Mouse (Mus musculus) CH12F3 (cell line): Measurements from ENCODE around the gene Map4.

Experiments used
- in situ Hi-C: fragments of 300-500 bp; cut with MboI; formaldehyde crosslinking; loops from 2 replicates; pipeline ENCODE4 v1.14.3; 2020; ENCODE audit warnings: low sequenced_read_pairs

Map4 gene

DNA sequence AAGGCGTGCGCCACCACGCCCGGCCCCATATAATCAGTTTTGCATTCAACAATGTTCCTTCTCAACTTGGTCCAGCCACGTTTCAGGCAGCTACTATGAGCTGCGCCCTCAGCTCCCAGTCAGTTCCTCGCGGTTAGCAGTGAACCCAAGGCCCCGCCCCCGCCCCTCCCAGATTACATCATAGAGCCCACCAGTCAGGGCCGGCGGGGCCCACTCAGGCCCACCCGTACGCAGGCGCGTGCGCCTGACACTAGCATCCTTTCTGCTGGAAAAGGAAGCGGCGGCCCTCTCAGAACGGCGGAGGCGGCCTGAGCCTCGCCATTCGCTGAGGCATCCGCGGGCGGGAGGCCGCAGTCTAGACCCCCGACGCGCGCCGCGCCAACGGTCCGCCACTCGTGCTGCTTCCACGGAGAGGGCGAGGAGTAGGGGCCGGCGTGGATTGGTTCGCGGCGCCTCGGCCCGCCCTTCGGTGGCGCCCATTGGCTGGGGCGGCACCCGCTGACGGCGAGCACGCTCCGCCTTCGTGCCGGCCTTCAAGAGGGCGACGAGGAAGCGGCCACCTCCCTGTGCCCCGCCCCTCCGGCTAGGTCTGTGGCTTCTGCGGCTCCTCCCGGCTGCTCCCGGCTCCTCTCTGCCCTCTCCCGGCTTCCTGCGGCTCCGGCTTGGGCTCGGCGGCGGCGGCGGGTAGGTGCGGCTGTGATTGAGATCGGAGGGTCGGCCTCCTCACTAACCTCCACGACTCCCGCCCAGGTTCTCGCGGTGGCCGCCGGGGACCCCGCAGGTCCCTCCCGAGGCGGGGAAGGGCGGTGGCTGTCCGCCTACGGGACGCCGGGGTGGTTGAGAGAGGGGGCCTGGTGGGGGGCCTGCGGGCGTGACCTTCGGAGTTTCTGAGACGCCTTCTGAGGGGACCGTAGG is at the start of gene Map4:
Gene Map4, plus strand, starts transcription at position 204 of the 915 bp plus-strand sequence.
- in situ Hi-C loops: no loop called here

DNA sequence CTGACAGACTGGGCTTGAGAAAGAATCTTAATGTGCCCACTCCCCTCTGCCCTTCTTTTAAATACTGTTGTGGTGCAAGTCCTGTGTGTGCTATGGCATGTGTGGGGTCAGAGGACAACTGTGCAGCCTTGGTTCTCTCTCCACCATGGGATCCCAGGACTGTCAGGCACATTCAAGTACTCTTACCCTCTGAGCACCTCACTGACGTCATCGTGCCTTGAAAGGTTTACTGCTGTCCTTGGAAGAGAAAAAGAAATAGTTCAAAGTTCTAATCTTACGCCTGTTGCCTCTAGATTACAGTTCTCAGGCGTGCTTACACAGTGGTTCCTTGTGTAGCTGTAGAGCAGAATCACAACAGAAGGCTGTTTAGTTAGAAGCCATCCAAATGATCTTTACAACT is 45.0 kb upstream of the Map4 start:
- in situ Hi-C loops: loop anchor here (25.0 kb wide), 1 partner anchor 401 kb away; no protein-coding TSS in a partner anchor

DNA sequence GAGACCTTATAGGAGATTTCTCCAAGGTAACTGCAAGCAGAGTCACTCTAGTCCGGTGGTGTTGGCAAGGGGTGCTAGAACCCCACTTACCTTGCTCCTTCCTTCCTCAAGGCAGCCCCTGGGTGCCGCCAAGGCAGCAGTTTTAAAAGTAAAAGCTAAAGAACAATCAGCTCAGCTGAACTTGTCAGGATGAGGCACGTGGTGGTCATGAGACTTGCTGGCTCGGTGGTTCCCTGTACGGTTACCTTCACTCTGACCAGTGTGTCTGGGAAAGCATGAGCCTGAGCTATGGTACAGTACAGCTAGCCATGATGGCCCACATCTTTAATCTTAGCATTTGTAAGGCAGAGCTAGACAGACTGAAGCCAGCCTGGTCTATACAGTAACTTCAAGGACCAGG is 43.9 kb upstream of the Map4 start:
- in situ Hi-C loops: loop anchor here (25.0 kb wide), 1 partner anchor 400 kb away; no protein-coding TSS in a partner anchor

DNA sequence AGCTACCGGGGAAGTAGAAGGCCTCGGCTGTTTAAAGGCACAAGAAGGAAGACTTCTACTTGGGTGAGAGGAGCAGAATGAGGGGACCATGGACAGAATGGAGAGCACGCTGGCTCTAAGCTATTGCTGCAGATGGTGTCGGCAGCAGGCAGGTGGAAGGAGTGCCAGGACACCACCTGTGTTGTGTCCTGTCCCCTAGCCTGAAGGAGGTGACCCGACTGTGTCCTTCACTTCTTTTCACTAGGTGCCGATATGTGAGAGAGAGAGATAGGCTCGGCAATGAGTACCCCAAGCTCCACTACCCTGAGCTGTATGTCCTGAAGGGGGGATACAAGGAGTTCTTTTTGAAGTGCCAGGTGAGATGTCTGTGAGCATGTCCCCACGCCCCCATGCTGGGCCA is 39.8 kb upstream of the Map4 start:
- in situ Hi-C loops: loop anchor here (25.0 kb wide), 1 partner anchor 396 kb away; no protein-coding TSS in a partner anchor

DNA sequence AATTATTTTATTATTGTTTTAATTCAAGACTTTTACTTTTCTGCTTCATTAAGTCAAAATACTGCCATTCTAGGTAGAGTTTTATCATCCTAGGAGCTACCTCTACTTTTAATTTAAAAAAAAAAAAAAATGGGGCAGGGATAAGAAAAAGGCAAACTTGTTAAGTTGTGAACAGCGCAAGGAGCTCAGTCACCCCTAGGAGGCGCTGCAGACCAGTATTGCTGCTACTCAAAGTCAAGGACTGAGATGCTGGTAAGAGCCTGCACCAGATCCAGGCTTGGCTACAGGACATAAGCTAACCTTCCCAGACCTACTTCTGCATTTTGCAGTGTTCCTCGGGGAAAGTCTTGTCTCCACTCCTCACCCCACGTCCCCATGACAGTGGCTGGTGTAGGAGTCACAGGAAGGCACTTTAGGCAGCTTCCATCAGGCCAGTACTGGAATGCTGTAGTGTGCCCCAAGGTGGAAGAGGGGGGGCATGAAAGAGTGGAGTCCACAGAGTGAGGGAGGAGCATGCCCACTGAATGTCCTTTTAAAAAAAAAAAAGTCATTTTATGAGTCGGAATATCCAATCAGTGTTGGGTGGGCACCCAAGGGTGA is 38.5 kb upstream of the Map4 start:
- in situ Hi-C loops: loop anchor here (25.0 kb wide), 1 partner anchor 395 kb away; no protein-coding TSS in a partner anchor

DNA sequence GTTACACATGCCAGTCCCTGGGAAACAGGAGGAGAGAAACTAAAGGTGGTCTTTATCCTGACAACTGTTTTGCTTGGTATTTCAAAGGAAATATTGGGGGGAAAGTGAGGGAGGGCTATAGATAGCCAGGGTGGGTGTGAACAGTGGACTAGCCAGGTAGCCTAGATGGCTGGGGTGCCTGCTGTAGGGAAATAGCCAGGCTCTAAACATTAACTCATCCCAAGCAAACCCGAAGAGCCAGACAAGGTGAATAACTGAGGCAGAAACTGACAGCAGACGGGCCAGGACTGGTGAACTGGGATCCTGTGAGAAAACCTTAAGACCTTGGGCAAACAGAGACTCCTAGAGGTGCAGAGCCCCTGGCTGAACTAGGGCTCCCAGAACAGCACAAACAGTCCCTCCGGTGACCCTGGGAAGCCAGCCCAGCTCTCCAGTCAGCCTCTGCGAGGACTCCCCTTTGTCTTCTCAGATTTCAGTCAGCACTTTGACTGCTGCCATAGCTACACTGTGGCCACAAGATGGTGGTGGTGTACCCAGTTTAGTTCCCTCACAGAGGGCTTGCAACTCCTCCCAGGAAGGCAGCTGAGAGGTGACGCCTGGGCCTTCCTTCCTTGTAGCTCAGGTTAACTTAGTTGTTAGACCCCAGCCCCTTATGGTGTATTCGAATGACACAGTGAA is 36.7 kb upstream of the Map4 start:
- in situ Hi-C loops: loop anchor here (5.0 to 25.0 kb wide), 2 partner anchors 178 to 393 kb away; no protein-coding TSS in a partner anchor

DNA sequence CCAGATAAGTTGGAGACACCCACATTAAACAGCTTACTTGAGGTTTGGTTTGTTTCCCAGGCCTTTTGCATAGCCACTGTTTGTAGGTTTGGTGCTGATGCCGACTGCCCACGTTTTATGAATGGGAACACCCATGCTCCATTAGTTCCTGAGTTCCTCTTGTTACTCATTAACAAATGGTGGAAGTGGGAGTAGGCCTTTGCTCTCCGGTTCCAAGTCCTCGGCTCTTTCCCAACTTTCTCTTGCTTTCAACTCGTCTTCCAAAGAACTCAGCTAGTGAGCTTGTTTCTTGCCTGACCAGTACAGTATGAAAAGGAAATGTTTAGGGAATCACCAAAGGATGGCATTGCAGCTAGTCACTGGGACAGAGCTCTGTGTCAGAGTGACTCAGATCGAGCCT is 35.7 kb upstream of the Map4 start:
- in situ Hi-C loops: loop anchor here (5.0 to 25.0 kb wide), 2 partner anchors 177 to 392 kb away; no protein-coding TSS in a partner anchor

DNA sequence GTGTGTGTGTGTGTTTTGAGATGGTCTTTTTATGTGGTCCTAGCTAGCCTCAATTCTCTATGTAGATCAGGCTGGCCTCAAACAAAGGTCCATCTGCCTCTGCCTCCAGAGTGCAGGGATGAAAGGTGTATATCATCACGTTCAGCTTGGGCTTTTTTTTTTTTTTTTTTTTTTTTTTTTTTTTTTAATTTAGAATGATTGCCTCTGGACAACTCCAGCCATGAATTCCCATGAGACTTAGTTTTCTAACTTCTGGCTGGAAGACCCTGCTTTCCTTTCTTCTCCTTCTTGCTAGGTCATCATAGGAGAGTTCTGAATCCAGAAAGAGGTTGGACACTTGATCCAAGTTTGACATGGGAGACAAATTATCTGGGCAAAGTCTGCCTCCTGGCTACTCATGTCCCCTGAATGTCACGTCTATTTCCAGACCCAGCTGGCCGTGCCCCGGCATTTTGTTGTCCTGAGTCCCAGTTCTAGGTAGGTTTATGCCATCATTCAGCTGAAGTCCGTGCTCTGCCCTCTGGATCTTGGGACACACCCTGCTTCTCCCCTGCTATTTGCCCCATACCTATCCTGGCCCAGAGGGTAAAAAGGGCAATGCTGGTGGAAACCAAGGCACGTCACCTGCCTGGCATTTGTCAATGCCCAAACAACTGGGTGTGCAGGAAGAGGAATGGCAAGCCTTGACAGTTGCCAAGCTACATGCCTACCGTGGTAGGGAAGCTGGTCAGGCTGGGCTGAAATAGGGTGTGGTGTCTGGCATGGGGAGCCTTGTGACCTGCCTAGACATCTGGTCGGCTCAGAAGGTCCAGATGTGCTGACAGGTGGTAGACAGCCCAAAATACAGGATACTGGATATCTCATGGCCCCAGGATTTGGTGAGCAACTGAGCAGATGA is 34.8 kb upstream of the Map4 start:
- in situ Hi-C loops: loop anchor here (5.0 to 25.0 kb wide), 2 partner anchors 176 to 391 kb away; no protein-coding TSS in a partner anchor

DNA sequence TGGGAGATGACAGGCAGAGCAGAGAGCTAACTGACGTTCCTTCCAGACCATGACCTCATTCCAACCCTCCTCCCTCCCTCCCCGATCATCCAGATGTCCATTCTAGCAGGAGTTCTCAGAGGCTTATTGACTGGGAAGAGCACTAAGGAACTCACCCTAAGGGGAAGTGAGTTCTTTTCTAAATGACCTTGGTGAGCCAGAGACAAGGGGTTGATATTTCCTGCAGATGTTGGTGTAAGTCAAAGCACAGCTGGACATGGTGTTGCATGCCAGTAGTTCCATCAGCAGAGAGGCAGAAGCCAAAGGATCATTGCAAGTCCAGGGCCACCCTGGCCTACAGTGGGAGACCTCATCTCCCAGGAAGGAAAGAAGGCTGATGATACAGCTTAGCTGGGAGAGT is 33.2 kb upstream of the Map4 start:
- in situ Hi-C loops: loop anchor here (5.0 to 25.0 kb wide), 2 partner anchors 174 to 389 kb away; no protein-coding TSS in a partner anchor

DNA sequence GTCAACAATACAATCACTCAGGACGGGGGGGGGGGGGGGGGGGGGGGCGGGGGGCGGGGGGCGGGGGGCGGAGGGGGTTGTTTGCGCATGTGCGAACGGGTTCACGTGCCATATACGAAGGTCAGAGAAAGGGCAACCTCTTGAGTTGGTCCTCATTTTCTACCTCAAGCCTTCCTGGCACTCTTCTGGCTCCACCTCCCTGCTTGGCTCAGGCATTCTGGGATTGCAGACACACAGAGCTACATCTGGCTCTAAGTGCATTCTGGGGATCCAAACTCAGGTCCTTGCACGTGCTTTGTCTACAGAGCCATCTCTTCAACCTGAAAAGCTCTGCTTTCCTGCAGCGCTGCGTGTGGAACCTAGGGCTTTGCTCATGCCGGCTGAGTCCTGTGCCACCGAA is 31.9 kb upstream of the Map4 start:
- in situ Hi-C loops: loop anchor here (5.0 to 25.0 kb wide), 2 partner anchors 173 to 388 kb away; no protein-coding TSS in a partner anchor

DNA sequence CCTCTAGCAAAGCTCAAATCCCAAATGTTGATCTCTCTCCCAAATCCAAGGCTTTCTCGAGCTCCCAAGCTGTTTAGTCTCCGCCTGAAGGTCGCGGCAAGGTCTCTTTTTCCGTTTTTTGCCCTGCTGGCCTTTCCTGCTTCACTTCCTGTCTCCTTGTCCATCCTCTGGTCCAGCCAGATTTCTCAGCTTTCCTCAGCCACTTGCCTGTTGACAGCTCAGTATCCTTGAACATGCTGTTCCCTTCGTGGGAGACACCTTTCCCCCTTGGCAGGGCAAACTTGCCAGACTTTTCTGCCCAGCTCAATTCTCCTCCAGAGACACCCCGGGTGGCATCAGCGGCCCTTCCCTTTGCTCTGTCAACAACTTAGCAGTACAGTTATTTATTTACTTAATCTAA is 31.5 kb upstream of the Map4 start:
- in situ Hi-C loops: loop anchor here (5.0 to 25.0 kb wide), 2 partner anchors 173 to 388 kb away; no protein-coding TSS in a partner anchor

DNA sequence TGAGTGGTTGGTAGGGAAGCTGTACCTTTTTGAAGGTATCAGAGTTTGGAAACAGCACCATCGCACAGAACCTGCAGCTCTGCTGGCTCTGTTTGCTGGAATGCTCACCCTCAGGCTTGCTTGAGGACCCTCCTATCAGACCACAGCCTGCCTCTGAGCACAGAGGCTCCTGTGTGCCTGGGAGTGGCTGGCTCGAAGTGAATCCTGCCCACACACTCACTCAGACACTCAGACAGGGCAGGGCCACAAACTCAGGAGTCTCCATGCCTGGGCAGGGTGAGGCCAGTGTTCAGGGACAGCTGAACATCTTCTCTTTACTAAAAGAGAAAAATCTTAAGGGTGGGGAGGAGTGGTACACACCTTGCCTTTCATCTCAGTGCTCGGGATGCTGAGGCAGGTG is 30.7 kb upstream of the Map4 start:
- in situ Hi-C loops: no loop called here

DNA sequence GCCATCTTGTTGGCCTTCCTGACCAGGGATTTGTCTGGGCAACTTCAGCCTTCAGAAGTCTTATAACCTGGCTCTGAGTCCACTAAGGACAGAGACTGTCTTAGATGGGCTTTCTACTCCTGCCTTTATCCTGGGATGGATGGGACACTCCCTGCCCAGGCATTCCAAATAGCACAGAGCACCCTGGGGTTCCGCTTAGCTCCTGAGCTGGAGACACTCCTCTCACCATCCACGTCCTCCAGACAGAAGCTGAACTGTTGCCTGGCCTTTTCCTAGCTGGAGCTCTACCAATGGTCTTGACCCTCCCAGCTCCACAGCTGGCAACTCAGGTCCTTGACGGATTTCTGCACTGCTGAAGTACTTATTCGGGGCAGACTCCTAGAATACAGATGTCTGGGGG is 29.0 kb upstream of the Map4 start:
- in situ Hi-C loops: no loop called here

DNA sequence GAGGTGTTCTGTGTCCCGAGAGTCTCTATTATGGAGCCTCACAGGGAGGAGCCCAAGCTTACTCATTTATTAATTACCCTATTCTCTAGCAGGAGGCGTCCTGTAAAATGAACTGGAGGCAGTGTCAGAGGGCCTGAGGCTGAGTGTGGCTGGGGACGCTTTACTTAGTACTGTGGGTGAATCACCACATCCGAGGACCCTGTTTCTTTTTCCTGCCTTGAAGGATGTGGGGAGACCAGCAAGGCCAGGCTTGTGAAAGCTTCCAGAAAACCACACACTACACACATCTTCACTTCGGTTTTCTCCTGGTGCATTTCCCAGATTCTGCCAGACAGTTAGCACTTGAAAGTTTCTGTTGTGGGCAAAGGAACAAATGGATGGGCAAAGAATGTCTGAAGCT is 28.5 kb upstream of the Map4 start:
- in situ Hi-C loops: no loop called here

DNA sequence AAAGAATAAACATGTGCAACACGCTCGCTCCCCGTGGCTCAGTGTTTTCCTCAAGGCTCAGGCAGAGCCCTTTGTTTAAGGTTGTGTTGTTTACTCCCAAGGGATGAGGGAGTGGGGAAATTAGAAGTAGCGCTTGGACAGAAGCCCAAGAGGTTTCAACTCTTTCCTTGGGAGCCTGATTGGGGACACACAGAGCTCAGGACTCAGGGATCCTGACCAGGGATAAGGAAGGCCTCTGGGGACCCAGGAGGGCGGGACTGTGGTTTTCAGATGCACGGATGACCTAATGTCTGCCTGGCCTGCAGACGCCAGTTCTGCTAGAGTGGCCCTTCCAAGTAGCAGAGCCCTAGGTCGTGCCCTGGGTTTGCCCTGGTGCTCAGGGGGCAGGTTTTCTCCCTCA is 24.0 kb upstream of the Map4 start:
- in situ Hi-C loops: no loop called here

DNA sequence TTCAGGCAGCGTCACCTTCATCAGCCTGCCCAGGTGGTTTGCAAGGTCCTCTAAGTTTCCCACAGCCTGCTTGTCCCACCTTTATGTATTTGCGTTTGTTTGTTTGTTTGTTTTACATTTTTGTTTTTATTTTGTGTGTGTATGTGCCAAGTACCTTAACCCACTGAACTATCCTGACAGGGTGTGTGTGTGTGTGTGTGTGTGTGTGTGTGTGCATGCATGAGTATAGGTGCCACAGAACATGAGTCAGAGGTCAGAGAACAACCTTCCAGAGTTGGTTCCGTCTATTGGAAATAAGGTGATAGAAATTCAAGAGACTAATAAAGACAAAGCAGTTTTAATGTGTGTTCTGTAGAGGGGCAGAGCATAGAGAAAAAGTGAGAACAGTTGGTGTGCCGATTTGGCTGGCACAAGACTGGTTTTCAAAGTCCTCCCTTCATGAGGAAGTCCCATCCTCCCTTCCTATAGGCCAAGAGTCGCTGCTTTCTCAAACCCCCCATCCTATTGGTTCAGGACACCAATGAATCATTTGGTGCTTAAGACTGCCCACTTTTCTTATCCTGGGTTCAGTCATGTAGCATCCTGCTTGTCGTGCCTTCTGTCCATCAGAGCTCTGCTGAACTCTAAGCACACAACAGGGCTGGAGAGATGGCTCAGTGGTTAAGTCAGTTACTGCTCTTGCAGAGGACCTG is 23.3 kb upstream of the Map4 start:
- in situ Hi-C loops: no loop called here

DNA sequence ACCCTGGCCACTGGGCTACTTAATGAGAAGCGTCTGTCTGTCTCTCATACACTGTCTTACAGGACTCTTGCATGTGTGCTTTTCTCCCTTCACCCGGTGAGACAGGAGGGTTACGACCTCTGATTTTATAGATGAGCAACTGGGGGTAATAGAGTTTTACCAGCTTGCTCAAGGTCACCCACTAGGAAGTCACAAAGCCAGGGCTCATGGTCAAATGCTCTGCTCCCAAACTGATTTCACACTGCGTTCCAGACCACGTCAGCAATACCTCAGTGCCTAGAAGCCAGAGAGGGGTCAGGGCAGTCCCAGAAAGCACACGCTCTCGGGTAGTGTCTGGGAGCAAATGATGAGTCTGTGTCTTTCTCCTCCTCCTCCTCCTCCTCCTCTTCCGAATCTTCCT is 22.2 kb upstream of the Map4 start:
- in situ Hi-C loops: no loop called here

DNA sequence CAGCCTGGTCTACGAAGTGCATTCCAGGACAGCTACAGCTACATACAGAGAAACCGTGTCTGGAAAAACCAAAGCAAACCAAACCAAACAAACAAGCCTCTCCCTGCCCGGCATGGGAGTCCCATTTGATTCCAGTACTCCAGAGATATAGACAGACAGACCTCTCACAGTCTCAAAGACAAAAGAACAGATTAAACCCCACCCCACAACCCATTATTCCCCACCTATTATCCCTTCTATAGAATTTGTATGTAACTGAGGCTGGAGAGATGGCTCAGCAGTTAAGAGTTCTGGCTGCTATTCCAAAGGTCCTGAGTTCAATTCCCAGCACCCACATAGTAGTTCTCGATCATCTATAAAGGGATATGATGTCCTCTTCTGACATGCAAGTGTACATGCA is 21.3 kb upstream of the Map4 start:
- in situ Hi-C loops: no loop called here

DNA sequence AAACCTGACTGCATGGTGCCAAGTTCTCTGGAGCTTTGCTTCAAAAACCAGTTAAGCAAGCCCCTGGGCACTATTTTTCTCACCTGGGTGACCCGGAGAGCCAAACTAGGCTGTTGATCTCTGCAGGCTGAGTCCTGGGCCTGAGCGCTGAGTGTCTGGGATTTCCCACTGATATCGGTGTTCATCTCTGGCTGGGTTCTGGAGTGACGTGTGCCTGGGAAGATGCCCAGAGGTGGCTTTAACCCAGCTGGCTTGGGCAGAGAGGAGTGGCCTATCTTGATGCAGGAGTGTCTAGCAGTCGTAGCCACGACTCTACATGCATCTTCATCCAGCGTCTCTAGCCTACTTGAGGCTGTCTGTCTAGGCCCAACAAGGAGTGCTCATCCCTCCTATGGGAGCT is 19.5 kb upstream of the Map4 start:
- in situ Hi-C loops: no loop called here
